Mouse (Mus musculus) ES-E14 (cell line): ENCODE data around the gene Amot.

Experiments
- CHD2 ChIP-seq: IDR thresholded peaks from 2 replicates; pipeline ENCODE4 v1.6.1; 2014; ENCODE audit warnings: mild to moderate bottlenecking, low read depth, low read length, inconsistent platforms
- HCFC1 ChIP-seq: IDR thresholded peaks from 2 replicates; pipeline ENCODE4 v1.6.1; 2012; ENCODE audit warnings: low read length, inconsistent platforms, borderline replicate concordance; ENCODE audit not compliant: insufficient read depth
- ZNF384 ChIP-seq: IDR thresholded peaks from 2 replicates; pipeline ENCODE4 v1.6.1; 2012; ENCODE audit warnings: low read depth, low read length, inconsistent platforms

GRCm38 (mm10) chrX:145541050-145541449 is 36.1 kb upstream of the Amot start:
- no peak for TF ChIP-seq HCFC1
- TF ChIP-seq CHD2: no peak
- TF ChIP-seq ZNF384: no peak
